Mouse (Mus musculus): ENCODE results near the gene Inhbc. TPM values are rescaled to one million over a fixed set of nuclear protein-coding genes. Genes with fewer than 3 reads are reported as not detected.
"Not testable (repeated sequence)": the region's sequence is repeated elsewhere in the genome, so short reads cannot be mapped to it uniquely, and the experiment has no call there.

Gene Inhbc
- polyA plus RNA-seq, 2 experiments from 2014 or later, result not detected

DNA sequence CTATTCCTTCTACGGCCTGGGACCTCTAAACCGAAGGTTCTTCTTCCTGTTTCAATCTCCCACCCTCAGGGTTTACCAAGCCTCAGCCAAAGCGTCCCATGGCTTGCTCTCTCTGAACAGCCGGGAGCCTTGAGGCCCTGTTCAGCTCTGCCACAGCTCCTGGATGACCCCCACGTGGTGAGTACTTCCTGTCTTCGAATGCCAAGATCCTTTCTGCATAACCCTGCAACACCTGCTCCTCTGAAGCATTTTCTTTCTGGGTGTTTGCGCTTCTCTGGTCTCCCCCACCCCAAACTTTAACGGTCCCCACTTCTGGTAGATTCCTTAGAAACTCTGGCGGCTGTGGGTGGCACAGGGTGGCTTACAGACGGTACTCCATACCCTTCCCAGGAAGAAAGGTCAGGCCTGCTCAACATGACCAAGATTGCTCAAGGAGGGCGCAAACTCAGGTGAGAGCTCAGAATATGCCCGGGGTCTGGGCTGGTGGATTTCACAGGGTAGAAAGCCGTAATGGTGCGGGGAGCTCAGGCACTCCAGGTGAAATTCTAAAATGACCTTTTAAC, 44.7 kb downstream of the Inhbc start:
- ATAC-seq, result peak; percentile 21

DNA sequence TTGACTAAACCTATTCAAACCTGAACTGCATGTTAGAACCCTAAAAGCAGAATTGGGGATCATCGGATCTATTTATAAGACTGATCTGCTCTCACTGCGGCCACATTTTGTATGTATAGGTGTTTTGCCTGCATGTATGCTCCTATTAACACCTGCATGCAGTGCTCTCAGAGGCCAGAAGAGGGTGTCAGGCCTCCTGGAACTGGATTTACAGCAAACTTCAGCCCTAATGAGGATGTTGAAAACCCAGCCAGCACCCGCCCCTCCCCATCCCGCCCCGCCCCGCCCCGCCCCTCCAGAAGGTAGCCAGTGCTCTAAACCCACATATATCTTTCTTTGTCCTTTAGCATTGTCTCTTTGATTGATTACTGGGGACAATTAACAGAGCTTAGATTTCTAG, 45.7 kb downstream of the Inhbc start:
- ATAC-seq, result peak; percentile 74

GRCm38 (mm10) chr10:127323131-127323855, 46.9 kb downstream of the Inhbc start:
- no peak for ATAC-seq

DNA sequence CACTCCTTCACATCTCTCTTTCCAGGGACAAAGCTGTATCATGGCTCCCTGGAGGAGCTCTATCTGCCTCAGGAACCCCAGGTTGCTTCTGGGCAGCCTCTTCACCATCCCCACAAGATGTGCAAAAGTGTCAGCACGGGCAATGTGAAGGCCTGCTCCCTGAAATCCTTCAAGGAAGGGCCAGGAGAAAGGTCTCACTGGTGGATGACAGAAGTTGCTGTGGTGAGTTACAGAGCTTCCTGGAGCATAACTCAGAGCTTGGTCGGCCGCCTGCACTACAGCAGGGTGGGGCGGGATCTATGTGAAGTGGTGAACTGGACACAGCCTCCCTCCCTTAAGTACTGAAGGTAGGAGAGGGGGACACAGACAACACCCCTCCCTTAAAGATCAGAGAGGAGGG, 47.6 kb downstream of the Inhbc start:
- no peak for ATAC-seq

DNA sequence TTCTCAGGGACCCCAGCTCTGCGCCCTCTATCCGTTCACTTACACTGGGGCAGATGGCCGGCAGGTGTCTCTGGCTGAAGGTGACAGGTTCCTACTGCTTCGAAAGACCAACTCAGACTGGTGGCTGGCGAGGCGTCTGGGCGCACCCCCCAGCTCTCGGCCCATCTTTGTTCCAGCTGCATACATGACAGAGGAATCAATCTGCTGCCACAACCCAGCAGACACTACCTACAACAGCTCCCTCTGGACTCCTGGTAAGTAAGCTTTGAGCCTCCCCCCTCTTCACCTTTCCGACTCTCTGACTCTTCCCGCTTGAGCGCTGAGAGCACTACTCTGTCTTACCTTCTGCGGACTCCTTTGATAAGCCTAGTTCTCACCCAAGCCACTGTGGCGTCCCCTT, 48.1 kb downstream of the Inhbc start:
- ATAC-seq, result no peak

DNA sequence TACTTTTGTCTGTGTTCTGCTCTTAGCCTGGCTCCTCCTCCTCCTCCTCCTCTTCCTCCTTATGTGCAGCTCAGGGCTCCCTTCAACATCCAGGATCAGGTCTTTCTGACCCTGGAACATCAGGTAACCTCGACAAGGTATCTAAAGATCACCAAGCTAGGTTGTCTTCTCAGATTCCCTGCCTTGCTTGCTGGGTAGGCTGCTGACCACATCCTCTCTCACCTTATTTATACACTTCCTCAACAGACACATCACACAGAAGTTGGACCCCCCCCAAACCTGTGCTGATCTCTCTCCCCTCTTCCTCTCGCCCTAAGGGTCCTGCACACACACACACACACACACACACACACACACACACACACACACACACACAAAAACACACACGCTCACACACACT, 48.6 kb downstream of the Inhbc start, which contains the start of gene Arhgap9:
Gene Arhgap9, plus strand, starts transcription at position 344 of the 400 bp plus-strand sequence.
- peak; percentile 62 for ATAC-seq

- ATAC-seq, result no peak
These were observed 50.3 kb downstream of the Inhbc start for GRCm38 (mm10) chr10:127319969-127320368.

DNA sequence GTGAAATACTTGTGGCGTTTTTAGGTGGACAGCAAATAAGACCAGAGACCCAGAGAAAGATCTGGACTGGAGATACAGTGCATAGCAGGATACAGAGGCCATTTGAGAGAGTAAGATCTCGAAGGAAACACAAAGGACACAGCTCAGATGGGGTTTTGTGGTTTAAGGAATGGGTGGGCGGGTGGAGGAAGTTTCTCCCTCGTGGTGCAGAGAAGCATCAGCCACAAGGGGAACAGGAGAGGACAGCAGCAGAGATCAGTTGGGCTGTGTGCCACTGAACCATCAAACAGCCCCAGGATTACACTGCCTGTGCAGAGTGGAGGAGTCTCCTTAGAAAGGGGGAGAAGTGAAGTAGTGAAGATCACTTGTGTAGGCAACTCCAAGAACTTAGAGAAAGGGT, 52.2 kb downstream of the Inhbc start:
- ATAC-seq, result no peak

DNA sequence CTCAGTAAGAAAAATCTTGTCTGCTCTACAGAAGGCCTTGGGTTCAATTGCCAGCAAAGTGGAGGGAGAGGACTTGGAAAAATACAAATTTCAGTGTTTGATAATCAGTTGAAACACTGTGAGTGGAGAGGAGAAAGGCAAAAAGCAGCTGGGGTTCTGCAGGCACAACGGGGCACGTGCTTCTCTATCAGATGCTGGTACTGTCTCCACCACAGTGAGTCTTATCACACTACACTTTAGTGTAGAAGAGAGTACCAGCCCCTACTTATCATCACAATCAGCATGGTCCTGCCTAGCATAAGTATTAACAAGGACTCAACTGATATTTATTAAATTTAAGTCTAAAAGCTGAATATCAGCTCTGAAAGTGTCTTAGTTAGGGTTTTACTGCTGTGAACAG, 53.0 kb downstream of the Inhbc start:
- ATAC-seq, result no peak

GRCm38 (mm10) chr10:127314950-127315349, 55.3 kb downstream of the Inhbc start:
- ATAC-seq, result not testable (repeated sequence)

- not testable (repeated sequence) for ATAC-seq
These were observed 56.7 kb downstream of the Inhbc start for GRCm38 (mm10) chr10:127313516-127313915.

- no peak for ATAC-seq
These were observed 57.4 kb downstream of the Inhbc start for GRCm38 (mm10) chr10:127312858-127313257.

GRCm38 (mm10) chr10:127312356-127312676, 57.9 kb downstream of the Inhbc start:
- ATAC-seq, result peak; percentile 54

DNA sequence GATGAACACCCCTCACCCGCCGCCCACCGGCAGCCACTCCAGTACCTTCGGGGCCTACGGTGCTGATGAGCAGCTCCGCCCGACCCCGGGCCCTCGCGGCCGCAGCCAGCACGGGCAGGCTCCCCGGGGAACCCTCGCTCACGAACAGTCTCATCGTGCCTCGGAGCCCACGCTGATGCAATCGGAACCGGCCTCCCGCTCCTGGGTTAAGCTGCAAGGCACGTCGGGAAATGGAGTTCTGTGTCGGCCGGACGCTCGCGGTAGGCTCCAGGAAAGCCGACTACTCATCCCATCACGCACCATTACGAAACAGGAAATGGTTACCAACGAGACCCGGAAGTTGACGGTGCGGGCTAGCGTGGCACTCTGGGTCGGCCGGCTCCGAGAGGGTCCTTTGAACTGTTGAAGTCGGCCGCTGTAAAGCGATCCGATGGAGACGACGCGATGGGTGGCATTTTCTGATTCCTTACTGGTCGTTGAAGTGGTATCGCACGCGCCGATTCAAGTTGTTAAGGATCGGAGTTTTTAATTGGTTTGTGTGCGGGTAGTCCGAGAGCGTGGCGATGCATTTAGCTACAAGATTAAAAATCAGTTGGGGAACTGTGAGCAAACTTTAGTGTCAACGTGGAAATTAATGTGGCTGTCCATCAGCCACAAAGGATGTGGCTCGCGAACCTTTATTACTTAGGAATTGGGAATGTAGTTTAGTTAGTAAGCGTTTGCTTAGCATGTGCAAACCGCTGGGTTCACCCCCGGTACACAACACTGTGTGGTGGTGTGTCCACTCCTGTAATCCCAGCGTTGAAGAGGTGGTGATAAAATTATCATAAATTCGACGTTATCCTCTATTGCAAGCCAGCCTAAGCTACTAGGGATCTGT, 58.5 kb downstream of the Inhbc start, which contains the start of gene Mars:
Gene Mars, minus strand, starts transcription at position 311 of the 880 bp plus-strand sequence.
- ATAC-seq, result peak; percentile 91

- peak; percentile 24 for ATAC-seq
These were observed 59.4 kb downstream of the Inhbc start for GRCm38 (mm10) chr10:127310523-127311475.

GRCm38 (mm10) chr10:127309167-127309566, 61.1 kb downstream of the Inhbc start:
- ATAC-seq, result not testable (repeated sequence)

Other genes starting within 250 kb of the Inhbc start
- gene Os9, start 249.3 kb downstream of the Inhbc start, polyA plus RNA-seq (2017; shearing (Covaris generic)), result 100 to 1,000 TPM in 1 of 2 experiments, 10 to 100 TPM in 1; 78.1 to 142 TPM
- 100 to 1,000 TPM; 166 to 206 TPM for gene B4galnt1, start 205.2 kb downstream of the Inhbc start, polyA plus RNA-seq (2017; shearing (Covaris generic))
- gene Slc26a10, start 189.8 kb downstream of the Inhbc start, polyA plus RNA-seq (2017; shearing (Covaris generic)), result 1 to 10 TPM; 2.6 to 2.8 TPM
- under 1 TPM in 1 of 2 experiments, not detected in 1; 0.38 TPM for gene Arhgef25, start 180.3 kb downstream of the Inhbc start, polyA plus RNA-seq (2017; shearing (Covaris generic))
- 10 to 100 TPM; 39.4 to 42.2 TPM for gene Dtx3, start 174.7 kb downstream of the Inhbc start, polyA plus RNA-seq (2017; shearing (Covaris generic))
- gene Pip4k2c, start 158.8 kb downstream of the Inhbc start, polyA plus RNA-seq (2017; shearing (Covaris generic)), result 10 to 100 TPM; 24.2 to 39.3 TPM
- gene Kif5a, start 107.1 kb downstream of the Inhbc start, polyA plus RNA-seq (2017; shearing (Covaris generic)), result not detected
- 10 to 100 TPM; 43.8 to 48.0 TPM for gene Dctn2, start 104.1 kb downstream of the Inhbc start, polyA plus RNA-seq (2017; shearing (Covaris generic))
- gene Mbd6, start 81.4 kb downstream of the Inhbc start, polyA plus RNA-seq (2017; shearing (Covaris generic)), result 10 to 100 TPM in 1 of 2 experiments, 1 to 10 TPM in 1; 4.0 to 14.7 TPM
- 10 to 100 TPM; 20.4 to 33.2 TPM for gene Mars, start 58.6 kb downstream of the Inhbc start, polyA plus RNA-seq (2017; shearing (Covaris generic))
- 100 to 1,000 TPM in 1 of 2 experiments, 10 to 100 TPM in 1; 92.4 to 118 TPM for gene Arhgap9, start 48.5 kb downstream of the Inhbc start, polyA plus RNA-seq (2017; shearing (Covaris generic))
- under 1 TPM; 0.19 to 0.75 TPM for gene Gli1, start 28.5 kb downstream of the Inhbc start, polyA plus RNA-seq (2017; shearing (Covaris generic))
- gene Inhbe, start 16.0 kb downstream of the Inhbc start, polyA plus RNA-seq (2017; shearing (Covaris generic)), result not detected
- gene R3hdm2, start 9.9 kb upstream of the Inhbc start, polyA plus RNA-seq (2017; shearing (Covaris generic)), result 10 to 100 TPM; 12.8 to 17.3 TPM
- gene Stac3, start 131.3 kb upstream of the Inhbc start, polyA plus RNA-seq (2017; shearing (Covaris generic)), result 1 to 10 TPM; 1.0 to 1.2 TPM
- gene Ndufa4l2, start 144.5 kb upstream of the Inhbc start, polyA plus RNA-seq (2017; shearing (Covaris generic)), result not detected
- 10 to 100 TPM; 55.4 to 78.3 TPM for gene Shmt2, start 152.0 kb upstream of the Inhbc start, polyA plus RNA-seq (2017; shearing (Covaris generic))
- gene Nxph4, start 164.1 kb upstream of the Inhbc start, polyA plus RNA-seq (2017; shearing (Covaris generic)), result not detected